Mouse (Mus musculus): ENCODE measurements around the gene Gpc3.

Gene Gpc3

DNA sequence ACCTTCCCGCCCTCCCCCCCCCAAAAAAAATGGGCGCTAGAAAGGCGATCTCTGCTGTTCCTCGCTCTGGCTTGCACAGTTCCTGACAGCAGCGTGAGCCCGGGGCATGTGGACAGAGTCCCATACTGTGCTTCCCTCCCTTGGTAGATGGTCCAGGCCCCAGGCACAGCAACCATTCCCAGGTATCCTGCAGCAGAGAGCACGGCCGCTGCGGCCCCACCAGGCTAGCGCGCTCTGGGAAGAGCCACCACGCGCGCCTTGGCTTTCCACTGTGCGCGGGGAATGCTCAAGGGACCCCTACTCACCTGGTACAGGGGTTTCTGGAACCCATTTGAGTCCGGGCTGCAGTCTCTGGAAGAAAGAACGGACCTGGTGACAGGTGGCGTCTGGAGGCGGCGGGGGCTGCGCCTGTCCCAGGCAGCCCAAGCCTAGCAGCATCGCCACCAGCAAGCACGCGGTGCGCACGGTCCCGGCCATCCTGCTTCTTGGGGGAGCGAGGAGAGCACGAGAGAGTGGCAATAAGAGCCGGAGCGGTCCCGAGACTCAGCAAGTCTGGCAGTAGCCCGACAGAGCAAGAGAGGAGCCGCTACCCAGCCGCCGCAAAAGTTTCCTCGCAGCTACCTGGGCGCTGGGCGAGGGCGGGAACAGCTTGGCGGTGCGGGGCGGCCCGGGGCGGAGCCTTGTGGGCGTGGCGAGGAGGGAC is at the start of gene Gpc3:
Gene Gpc3 (minus strand): TSS at position 623 of the 703 bp plus-strand sequence.
- ATAC-seq (ENCODE audit: insufficient number of reproducible peaks, low FRiP score, low TSS enrichment) = no peak

DNA sequence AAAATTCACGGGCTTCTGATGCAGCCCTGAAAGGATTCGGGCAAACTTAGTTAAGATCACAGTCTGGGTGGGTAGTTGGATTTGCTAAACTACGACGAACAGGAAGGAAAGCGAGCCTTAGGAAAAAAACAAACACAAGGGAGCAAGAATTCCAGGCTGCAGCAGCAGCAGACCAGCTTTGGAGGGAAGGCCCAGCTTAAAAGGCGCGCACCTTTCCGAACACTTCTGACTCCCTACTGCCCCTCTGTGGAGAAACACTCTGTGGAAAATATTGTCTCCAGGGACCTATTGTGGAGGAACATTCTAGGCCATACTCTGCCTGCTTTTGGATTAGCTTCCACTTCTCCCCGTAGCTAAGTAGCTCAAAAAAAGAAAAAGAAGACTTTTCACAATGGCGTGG is 38.2 kb upstream of the Gpc3 start:
- ATAC-seq (ENCODE audit: insufficient number of reproducible peaks, low FRiP score, low TSS enrichment) = no peak

DNA sequence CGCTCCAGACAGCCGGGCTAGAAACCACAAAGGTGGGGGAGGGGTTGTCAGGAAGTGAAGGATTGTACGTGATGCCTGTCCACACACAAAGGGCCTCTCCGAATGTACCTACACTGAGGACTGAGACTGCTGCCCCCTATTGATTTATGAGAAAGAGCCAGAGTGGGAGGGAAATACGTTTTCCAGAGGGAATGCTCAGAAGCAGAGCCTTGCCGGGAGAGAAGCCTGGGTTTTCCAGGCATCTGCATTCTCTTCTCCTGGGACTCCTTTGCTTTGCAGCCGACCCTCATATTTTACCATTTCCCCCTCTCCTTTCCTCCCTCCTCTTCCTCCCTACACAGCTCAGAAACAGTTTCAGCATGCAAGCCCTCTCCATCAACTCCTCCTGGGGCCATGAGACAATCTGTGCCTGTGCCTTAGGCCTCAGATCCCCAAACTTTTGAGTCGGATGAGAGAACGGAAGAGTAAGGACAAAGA is 37.8 kb upstream of the Gpc3 start:
- no peak for ATAC-seq (ENCODE audit: insufficient number of reproducible peaks, low FRiP score, low TSS enrichment)

DNA sequence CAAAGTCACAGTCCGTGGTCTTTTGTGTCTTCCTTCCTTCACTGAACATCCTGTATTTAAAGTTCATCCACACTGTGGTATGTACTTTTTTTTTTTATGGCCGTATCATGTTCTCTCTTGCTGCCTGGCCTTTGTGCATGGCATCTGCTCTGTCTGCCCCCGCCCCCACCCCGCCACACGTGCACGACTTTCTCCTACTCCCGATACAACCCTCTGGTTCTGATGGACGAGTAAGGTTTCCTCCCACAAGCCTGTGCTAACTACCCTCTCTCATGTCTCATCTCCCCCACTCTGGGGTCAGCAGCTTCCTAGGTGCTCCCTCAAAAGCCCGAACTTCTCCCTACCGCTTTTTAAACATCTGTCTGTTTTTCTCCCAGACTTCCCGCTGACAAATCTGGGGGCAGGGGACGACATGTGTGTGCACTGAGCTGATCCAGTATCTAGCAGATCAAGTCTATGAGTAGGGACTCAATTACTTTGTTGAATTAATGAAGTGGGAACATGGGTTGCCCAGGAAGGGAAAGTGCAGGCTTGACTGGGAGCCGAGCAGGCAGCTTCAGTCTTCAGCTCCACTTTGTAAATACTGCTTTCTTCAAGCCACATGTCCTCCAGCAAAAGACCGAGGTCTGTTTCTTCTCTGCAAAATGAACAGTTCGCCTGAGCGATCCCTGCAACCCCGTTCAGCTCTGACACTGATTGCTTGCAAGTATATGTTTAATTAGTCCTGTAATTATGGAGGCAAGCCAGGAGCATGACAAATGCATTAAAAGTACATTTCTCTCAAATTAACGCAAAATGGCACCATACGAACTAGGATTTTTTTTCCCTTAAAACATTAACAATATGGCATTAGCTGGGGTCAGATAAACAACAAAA is 35.4 kb upstream of the Gpc3 start:
- ATAC-seq (ENCODE audit: insufficient number of reproducible peaks, low FRiP score, low TSS enrichment) = no peak

DNA sequence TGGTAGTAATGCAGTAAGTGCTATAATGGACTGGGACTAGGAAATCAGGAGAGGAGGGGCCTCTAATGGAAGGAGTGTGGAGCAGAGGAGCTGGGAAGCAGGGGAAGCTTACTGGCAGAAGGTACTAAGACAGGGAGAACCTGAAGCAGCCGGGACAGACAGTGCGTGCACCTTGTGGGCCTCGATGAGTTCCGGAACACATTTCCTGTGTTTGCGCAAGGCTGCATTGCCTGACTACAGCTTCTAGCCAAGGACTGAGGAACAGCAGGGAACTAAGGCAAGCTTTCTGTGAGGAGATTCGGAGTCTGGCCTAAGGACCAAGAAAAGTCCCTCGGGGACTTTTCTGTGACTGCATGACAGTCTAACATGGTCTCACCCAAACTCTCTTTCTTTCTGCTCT is 30.6 kb upstream of the Gpc3 start:
- no peak for ATAC-seq (ENCODE audit: insufficient number of reproducible peaks, low FRiP score, low TSS enrichment)

DNA sequence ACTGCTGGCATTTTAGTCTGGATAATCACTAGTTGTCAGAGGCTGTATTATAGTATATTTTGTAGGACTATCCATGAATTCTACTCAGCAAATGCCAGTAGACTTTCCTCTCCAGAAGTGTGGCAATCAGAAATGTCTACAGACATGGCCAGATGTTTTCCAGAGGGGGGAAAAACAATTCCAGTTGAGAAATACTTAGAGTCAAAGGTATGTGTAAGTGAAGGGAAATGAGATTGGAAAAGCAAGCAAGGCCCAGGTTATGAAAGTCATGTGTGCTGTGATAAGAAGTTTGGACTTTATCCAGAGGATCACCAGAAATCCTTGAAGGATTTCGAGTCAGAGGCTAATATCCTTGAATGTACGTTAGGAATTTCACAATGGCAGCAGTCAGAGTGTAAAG is 29.6 kb upstream of the Gpc3 start:
- no peak for ATAC-seq (ENCODE audit: insufficient number of reproducible peaks, low FRiP score, low TSS enrichment)

DNA sequence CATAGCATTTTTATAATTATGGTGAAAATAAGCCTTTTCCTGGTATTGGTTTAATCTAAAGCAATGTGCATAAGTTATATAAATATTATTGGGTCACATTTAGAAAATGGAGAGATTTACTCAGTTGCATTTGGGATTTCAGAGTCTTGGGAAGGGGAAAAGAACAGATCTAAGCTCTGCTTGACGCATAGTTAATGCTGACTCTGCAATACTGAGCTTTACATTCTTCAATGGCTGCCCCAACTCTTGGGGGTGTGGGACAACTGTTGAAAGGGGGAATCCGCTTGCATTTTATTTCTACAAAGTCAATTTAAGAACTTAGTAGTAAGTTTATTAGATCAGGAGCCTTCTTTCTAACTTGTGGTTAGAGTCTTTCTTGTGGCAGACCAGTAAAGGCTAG is 28.4 kb upstream of the Gpc3 start:
- no peak for ATAC-seq (ENCODE audit: insufficient number of reproducible peaks, low FRiP score, low TSS enrichment)

DNA sequence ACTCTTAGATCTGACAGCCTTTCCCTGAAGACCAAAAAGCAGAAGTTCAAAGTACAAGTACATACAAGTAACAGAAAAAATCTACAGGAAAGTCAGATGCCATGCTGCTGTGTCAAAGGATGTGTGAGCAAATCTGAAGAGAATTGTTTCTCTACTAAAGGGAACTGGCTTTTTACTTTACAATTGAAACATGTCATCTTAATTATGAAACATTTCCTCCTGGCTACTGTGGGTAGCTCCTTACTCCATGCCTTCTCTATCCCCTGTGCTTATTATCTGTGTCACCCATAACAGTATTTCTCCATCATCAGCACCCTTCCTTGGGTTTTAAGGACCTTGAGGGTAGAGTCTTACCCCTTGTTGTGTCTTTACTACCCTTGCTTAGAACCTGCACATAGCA is 23.7 kb upstream of the Gpc3 start:
- no peak for ATAC-seq (ENCODE audit: insufficient number of reproducible peaks, low FRiP score, low TSS enrichment)

DNA sequence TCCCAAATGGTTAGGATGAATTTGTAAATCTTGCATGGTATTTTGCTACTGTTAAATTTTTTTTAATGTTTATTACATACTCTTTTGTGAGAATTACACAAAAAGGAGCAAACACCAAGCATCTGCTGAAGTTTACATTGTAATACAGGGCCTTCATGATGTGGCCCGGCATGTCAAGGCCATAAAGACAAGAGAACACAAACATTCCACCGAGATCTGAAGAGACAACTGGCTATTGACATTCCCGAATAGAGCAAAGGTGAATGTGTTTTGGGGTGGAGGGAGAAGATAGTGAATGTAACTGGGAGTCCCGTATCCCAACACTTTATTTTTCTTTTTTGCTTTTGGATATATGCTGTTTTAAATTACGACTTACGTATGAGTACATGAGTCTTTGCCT is 20.2 kb upstream of the Gpc3 start:
- ATAC-seq (ENCODE audit: insufficient number of reproducible peaks, low FRiP score, low TSS enrichment) = no peak

DNA sequence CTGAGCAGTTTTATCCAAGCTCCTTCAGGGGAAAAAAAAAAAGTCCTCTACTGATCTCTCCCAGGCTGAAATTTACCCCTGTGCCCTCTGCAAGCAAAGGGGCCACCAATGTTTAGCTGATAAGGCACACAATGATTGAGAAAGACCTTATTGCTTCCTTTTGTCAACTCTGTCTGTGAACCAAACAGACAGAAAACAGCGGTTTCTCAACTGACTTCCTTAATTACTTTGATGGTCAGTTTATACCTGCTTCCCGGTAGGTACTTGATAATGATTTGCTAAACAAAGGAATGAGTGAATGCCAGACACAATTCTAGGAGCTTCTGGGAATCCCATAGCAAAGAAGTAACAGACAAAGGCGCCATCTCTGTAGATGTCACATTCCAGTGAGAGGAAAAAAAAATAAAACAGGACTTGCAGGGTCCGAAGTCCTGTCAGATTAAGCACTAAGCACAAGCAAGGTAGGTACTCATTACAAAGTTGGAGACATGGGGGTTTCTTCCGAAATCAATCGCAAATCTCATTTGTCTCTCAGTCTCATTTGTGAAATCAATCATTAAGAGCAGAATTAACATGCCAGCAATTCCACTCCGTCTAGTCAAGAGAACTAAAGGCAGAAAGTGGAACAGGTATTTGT is 19.1 kb upstream of the Gpc3 start:
- ATAC-seq (ENCODE audit: insufficient number of reproducible peaks, low FRiP score, low TSS enrichment) = no peak

DNA sequence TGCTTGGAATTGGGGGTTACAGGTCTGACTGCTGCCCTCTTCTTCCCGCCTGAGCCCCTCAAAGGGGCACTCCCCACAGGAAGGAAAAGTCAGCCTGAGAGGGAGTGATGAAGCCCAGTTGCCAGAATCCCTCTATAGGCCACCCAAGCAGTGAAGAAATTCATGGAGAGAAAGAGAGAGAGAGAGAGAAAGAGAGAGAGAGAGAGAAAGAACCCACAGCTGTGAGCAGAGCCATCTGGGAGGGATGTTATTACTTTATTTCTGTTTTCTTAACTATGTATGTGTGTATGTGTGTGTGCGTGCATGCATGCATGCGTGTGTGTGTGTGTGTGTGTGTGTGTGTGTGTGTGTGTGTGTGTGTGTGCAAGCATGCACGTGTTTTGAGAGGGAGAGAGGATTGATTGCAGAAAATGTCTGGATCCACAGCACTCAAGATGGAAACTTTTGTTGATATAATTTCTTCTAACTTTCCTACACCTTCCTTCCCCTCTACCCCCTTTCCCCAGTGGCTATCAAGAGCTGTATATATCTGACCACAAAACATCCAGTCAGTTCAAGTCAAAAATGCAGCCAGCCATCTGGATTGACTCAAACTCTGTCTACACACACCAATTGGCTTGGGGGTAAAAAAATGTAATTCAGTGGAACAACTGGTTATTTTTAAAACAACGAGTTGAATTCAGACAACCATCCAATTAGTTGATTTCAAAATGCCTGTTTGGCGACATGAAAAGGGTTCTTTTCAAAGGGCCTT is 13.4 kb upstream of the Gpc3 start:
- no peak for ATAC-seq (ENCODE audit: insufficient number of reproducible peaks, low FRiP score, low TSS enrichment)

DNA sequence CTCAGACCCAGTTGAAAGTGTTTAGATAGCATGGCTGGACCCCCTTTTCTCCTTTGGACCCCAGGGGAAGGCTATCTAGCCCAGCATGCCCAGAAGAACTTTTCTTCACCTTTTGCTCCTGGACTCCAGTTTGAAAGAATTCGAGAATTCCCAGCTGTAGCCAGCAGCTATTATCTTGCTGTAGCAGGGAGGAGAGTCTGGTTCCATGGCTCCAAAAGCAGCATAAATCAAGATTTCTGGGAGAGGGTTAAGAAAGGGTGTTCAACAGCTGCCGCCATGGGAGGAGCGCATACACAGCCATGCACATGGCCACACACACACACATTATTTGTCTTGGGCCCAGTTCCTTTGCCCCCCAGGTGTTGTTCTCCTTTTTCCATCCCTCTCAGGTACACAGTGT is 4.1 kb upstream of the Gpc3 start:
- no peak for ATAC-seq (ENCODE audit: insufficient number of reproducible peaks, low FRiP score, low TSS enrichment)

DNA sequence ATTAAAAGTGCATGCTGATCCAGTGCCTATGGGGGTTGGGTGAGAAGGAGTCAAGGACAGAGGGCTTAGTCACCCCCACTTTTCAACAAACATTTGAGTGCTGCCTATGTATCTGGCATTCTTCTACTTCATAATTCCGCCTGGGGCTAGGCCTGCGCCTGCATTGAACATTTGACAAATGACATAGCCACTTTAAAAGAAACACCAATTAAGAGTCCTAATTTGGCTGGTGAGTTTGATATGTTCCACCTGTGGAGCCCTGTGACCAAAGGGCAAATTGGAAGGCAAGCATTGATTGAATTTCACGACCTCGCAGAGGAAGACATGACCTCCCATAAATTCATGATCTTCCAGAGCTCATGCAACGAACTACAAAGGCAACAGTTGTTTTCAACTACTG is 2.4 kb upstream of the Gpc3 start:
- ATAC-seq (ENCODE audit: insufficient number of reproducible peaks, low FRiP score, low TSS enrichment) = no peak

DNA sequence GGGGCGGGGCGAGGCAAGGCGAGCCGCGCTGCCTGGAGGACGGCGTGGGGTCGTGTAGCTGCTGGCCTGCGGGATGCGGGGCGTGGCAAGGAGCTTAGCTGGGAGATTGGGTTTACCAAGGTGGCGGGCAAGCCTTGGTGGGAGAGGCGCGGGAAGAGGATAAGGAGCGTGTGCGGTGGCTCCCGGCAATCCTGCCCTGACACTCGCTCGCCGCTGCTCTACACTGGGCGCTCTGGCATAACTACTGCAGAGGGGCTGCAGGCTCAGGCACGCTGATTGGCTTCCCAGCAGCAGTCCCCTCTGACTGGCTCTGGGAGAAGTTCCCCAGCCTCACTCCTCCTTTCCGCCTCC is 256 bp upstream of the Gpc3 start:
- ATAC-seq (ENCODE audit: insufficient number of reproducible peaks, low FRiP score, low TSS enrichment) = no peak

DNA sequence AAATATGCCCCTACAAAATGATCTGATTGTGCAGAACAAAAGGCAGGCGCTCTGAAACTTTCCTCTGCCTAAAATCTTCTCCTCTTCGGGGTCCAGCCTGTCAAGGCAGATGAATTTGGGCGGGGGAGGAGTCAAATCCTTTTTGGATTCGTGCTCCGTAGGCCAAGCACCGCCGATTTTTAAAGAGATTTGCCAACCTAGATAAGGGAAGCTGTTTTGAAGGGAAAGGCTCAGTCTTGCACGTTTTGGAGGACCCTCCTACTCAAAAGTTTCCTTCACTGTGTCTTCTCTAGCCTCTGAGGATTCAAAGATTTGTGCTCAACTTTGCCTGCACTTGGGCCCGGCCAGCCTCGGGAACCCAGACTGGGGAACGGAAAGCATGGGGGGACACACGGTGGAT is 944 bp downstream of the Gpc3 start:
- no peak for ATAC-seq (ENCODE audit: insufficient number of reproducible peaks, low FRiP score, low TSS enrichment)

DNA sequence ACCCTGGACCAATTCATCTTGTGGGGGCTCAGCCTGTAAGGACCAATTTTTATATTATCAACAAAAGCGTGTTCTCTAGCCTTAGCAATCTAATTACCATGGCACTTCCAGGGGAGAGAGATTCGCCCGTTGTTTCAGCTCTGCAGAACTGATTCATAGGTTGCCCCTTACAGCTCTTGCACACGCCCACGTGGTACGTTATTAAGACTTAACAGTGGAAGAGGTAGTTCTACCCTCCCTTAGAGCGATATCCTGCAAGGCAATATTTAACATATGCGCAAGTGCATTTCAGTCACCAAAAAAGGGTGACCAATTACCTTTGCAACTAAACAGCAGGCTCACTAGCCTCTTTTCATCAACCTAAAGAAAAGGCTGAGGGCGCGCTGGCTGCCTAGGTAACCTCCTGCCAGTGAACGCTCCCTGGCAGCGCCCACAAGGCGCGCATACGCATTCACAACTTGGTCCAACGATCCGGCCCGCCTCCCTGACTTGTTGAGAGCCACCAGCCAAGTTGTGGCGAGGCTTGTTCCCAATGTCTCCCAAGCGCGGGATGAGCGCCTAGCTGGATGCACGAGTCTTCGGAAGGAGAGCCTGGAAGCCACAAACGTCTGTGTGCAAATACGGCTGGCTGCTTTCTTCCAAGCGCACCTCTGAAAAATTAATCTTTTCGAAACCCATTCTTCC is 1.6 kb downstream of the Gpc3 start:
- no peak for ATAC-seq (ENCODE audit: insufficient number of reproducible peaks, low FRiP score, low TSS enrichment)

DNA sequence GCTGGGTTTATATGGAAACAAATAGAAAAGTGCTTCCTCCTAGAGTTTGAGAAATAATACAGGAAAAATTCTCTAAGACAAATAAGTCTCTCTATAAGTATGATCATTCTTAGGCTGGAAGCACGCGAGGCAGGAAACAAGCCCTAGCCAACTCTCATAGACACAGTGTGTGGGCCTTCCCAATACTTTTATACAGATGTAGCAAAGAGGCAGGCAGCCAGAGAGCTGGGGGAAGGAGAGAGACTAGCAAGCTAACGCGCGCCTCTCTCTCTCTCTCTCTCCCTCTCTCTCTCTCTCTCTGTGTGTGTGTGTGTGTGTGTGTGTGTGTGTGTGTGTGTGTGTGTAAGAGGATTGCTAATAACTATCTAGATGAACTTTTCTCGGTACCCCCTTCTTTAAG is 2.2 kb downstream of the Gpc3 start:
- ATAC-seq (ENCODE audit: insufficient number of reproducible peaks, low FRiP score, low TSS enrichment) = no peak

DNA sequence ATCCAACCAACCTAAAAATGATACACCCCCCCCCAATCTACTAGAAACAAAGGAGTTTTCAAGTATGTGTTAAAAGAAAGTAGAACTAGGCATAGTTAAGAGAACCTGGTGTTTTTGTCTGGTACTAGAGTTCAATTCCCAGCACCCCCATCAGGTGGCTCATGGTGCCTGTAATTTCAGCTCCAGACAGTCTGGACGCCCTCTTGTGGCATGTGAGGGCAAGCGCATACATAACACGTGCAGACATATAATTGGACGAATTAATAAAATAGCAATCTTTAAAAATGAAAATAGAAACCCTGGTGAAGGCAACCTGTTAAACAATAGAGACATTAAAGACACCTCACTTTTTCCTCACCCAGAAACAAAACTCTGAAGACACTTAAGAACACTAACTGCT is 10.6 kb downstream of the Gpc3 start:
- no peak for ATAC-seq (ENCODE audit: insufficient number of reproducible peaks, low FRiP score, low TSS enrichment)

DNA sequence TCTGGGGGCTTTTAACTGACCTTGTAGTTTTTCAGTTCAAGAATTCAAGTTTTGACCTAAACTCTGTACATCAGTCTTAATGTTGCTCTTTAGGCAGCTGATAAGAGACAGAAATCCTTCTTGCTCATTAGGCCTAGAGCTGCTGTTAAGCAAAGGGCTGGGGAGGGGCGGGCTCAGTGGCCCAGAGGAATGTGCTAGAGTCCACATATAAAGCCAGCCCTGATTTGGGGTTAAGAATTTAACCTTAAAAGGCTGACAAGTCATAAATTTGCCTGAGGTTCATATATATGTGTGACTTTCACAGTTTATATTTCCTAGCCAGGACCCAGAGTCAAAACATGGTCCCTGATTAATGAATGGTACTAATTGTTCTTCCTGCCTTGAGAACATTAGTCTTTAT is 14.5 kb downstream of the Gpc3 start:
- no peak for ATAC-seq (ENCODE audit: insufficient number of reproducible peaks, low FRiP score, low TSS enrichment)

DNA sequence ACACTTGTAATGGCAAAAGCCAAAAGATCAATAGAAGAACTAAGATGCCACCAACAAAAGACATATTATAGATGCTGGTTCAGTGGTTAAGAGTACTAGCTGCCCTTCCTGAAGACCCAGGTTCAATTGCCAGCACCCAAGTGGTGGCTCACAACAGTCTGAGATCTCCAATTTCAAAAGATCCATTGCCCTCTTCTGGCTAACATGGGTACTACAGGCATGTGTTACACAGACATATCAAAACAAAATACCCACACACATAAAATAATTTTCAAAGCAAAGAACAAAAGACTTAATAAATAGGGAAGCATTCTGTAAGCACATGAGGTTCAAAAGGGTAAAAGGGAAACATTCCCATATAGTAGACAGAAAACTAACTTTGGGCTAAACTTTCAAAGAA is 26.1 kb downstream of the Gpc3 start:
- ATAC-seq (ENCODE audit: insufficient number of reproducible peaks, low FRiP score, low TSS enrichment) = no peak
